Mouse (Mus musculus) hindbrain, postnatal 0 days (tissue): Measurements from ENCODE around the gene Prpf40b. TPM values are rescaled to one million over a fixed set of nuclear protein-coding genes. Genes with fewer than 3 reads are reported as not detected.
A peak's percentile ranks its signal among the peaks of the same experiment; 100 is the strongest.

Source experiments
- ATAC-seq: fragments of 200-750 bp; cut with Nextera tagmentation; 2 replicates; pipeline ENCODE4 v1.8.0; 2017; ENCODE audit warnings: mild to moderate bottlenecking, moderate TSS enrichment, moderate library complexity
- DNase-seq: peaks from one replicate; pipeline ENCODE4 v3.0.0-alpha.2; 2015; ENCODE audit warnings: low spot score
- H3K27ac ChIP-seq: fragments of 300-500 bp; sonication (generic); 2 replicates; pipeline ENCODE4 v1.5.1; 2014; ENCODE audit warnings: mild to moderate bottlenecking
- H3K27me3 ChIP-seq: fragments of 300-500 bp; sonication (generic); 2 replicates; pipeline ENCODE4 v1.6.1; 2014; ENCODE audit warnings: low read length, mixed read lengths; ENCODE audit not compliant: insufficient read depth
- H3K36me3 ChIP-seq: fragments of 300-500 bp; sonication (generic); 2 replicates; pipeline ENCODE4 v1.6.1; 2014; ENCODE audit warnings: low read length, mixed read lengths; ENCODE audit not compliant: insufficient read depth
- H3K4me1 ChIP-seq: fragments of 300-500 bp; sonication (generic); 2 replicates; pipeline ENCODE4 v1.6.1; 2014; ENCODE audit warnings: antibody characterized with exemption, low read length, mixed read lengths; ENCODE audit not compliant: insufficient read depth
- H3K4me2 ChIP-seq: fragments of 300-500 bp; sonication (generic); 2 replicates; pipeline ENCODE4 v1.6.1; 2014; ENCODE audit warnings: low read depth, mild to moderate bottlenecking, low read length, moderate library complexity, mixed read lengths
- H3K4me3 ChIP-seq: fragments of 300-500 bp; sonication (generic); 2 replicates; pipeline ENCODE4 v1.5.1; 2014; ENCODE audit warnings: low read length
- H3K9ac ChIP-seq: fragments of 300-500 bp; sonication (generic); replicated peaks from 2 replicates; pipeline ENCODE4 v1.6.1; 2014; ENCODE audit warnings: mild to moderate bottlenecking, low read length, moderate library complexity, mixed read lengths
- H3K9me3 ChIP-seq: fragments of 300-500 bp; sonication (generic); 2 replicates; pipeline ENCODE4 v1.6.1; 2016; ENCODE audit warnings: low read length, mixed read lengths
- CTCF ChIP-seq: IDR thresholded peaks from 2 replicates; pipeline ENCODE4 v1.5.1; 2016; ENCODE audit warnings: antibody characterized with exemption, control low read depth, low read depth
- WGBS: fragments of 180-500 bp; shearing (Covaris S2); extraction: QIAGEN DNeasy Blood & Tissue Kit; methylation state at CpG from one replicate; pipeline ENCODE4 v1.1.7; 2014; 5-methylcytosine and 5-hydroxymethylcytosine counted together
- polyA plus RNA-seq: library from polyadenylated mRNA; unstranded; fragments of >200 nt; fragmentation: Nextera tagmentation; extraction: Ambion mirVana; gene quantifications from 2 replicates; pipeline ENCODE4 v1.2.1, GENCODE M21; 2015
- total RNA-seq: library from RNA; depleted of rRNA; stranded (reverse); fragments of >200 nt; gene quantifications from 2 replicates; pipeline ENCODE4 v1.2.3, GENCODE M21; 2014

Gene Prpf40b
- total and polyA plus RNA-seq, 2 experiments from 2014 or later, result 94.2 to 101 TPM

- Histone ChIP-seq H3K9ac (no peak overlapping the region), H3K27ac (peak overlapping the region; percentile 22; the same call in 1 of the 2 replicates), H3K4me3 (0 out of 2 replicates have a peak overlapping the region, but pooled peaks have one; percentile 13), H3K4me1 (0 out of 2 replicates have a peak, but pooled peaks cover 4% of the 10 kb centered on the region), H3K27me3 (no peaks in the 10 kb centered on the region), H3K4me2 (peak overlapping the region; percentile 50), H3K9me3 (no peaks in the 10 kb centered on the region), H3K36me3 (no peaks in the 10 kb centered on the region)
- TF ChIP-seq CTCF, result no peak
- ATAC-seq (peak; percentile 49; the same call in 1 of the 2 replicates), DNase-seq (peak; percentile 66)
- WGBS, result 2% methylated on average over 7 of the region's 10 CpGs
These were observed 35.1 kb upstream of the Prpf40b start for GRCm38 (mm10) chr15:99259730-99260252.

DNA sequence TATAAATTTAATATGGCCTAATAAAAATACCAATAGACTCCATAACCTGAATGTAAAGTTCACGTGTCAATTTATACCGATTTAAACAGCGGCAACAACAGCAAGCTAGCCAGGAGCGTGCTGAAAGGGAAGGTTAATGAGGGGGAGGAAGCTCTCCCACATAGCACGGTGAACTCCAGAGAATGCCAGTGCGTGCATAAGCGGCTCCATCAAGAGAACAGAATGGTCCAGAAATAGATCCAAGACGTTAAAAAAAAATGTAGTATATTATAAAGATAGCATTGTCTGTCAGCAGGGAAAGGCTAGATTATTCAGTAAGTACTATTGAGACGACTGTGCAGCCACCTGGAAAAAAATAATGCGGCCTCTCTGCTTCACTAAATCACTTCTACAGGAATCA is 32.2 kb upstream of the Prpf40b start:
- no peaks in the 10 kb centered on the region for H3K9me3 ChIP-seq
- H3K4me2 ChIP-seq, result no peak overlapping the region
- H3K27me3 ChIP-seq, result no peaks in the 10 kb centered on the region
- H3K4me3 ChIP-seq, result no peak overlapping the region
- no peaks in the 10 kb centered on the region for H3K36me3 ChIP-seq
- H3K4me1 ChIP-seq, result 0 out of 2 replicates have a peak, but pooled peaks cover 4% of the 10 kb centered on the region
- no peak for TF ChIP-seq CTCF
- no peak for DNase-seq
- no peak for ATAC-seq
- no peak overlapping the region for H3K9ac ChIP-seq
- no peak overlapping the region for H3K27ac ChIP-seq
- 47% methylated on average over 10 of the region's 10 CpGs for WGBS

GRCm38 (mm10) chr15:99264363-99264762 is 30.5 kb upstream of the Prpf40b start:
- ATAC-seq, result no peak
- Histone ChIP-seq H3K9ac (no peak overlapping the region), H3K4me3 (no peak overlapping the region), H3K27me3 (no peaks in the 10 kb centered on the region), H3K4me1 (0 out of 2 replicates have a peak, but pooled peaks cover 4% of the 10 kb centered on the region), H3K27ac (no peak overlapping the region), H3K36me3 (no peaks in the 10 kb centered on the region), H3K4me2 (no peak overlapping the region), H3K9me3 (no peaks in the 10 kb centered on the region)
- 85% methylated on average over 2 of the region's 2 CpGs for WGBS
- no peak for DNase-seq
- no peak for TF ChIP-seq CTCF

GRCm38 (mm10) chr15:99265679-99266078 is 29.2 kb upstream of the Prpf40b start:
- Histone ChIP-seq H3K9ac (no peak overlapping the region), H3K27ac (no peak overlapping the region), H3K4me2 (no peak overlapping the region), H3K9me3 (no peaks in the 10 kb centered on the region), H3K4me3 (no peak overlapping the region), H3K36me3 (no peaks in the 10 kb centered on the region), H3K4me1 (no peaks in the 10 kb centered on the region), H3K27me3 (no peaks in the 10 kb centered on the region)
- peak; percentile 83 for TF ChIP-seq CTCF
- ATAC-seq (peak; percentile 58), DNase-seq (peak; percentile 88)
- WGBS, result 15% methylated on average over 4 of the region's 4 CpGs

DNA sequence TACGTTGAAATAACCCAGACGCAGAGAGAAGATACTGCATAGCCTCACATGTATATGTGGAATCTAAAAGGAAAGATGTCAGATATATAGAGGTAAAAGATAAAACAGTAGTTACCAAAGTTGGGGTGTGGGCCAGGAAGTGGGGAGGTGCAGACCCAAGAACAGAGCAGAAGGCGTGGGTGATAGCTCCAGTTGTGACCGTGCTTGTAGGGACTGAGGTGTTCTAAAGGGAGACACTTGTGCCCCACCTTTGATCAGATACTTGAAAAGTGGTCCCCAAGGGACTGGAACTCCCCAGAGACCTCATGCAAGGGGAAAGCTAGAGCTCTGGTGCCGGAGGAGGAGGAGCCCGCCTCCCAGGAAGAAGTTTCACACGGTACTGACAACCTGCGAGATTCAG is 18.8 kb upstream of the Prpf40b start:
- H3K27ac ChIP-seq, result no peak overlapping the region
- no peak for TF ChIP-seq CTCF
- no peaks in the 10 kb centered on the region for H3K4me1 ChIP-seq
- no peak overlapping the region for H3K4me2 ChIP-seq
- H3K36me3 ChIP-seq, result no peaks in the 10 kb centered on the region
- no peaks in the 10 kb centered on the region for H3K9me3 ChIP-seq
- 91% methylated on average over 8 of the region's 8 CpGs for WGBS
- ATAC-seq, result no peak
- H3K4me3 ChIP-seq, result no peak overlapping the region
- DNase-seq, result no peak
- H3K9ac ChIP-seq, result no peak overlapping the region
- H3K27me3 ChIP-seq, result no peaks in the 10 kb centered on the region

DNA sequence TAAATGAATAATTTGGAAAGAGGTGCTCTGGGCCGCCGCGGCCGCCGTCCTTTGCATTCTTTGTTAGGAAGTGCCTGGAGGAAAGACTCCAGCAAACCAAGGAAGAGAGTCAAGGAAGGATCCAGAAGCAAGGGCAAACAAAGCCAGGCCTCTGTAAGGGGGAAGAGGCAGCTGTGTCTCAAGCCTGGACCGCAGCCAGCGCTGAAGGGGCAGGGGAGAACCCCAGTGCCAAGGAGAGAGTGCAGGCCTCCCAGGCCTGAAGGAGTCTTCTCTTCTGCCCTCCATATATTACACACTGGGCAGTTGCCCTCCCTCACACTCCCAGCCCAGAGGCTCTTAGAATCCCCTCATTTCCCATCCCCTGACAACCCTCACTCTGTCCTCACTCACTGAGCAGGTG is 16.6 kb upstream of the Prpf40b start:
- no peaks in the 10 kb centered on the region for H3K9me3 ChIP-seq
- no peak overlapping the region for H3K27ac ChIP-seq
- H3K4me3 ChIP-seq, result no peak overlapping the region
- DNase-seq (no peak), ATAC-seq (no peak)
- no peak overlapping the region for H3K4me2 ChIP-seq
- no peak for TF ChIP-seq CTCF
- no peaks in the 10 kb centered on the region for H3K27me3 ChIP-seq
- no peaks in the 10 kb centered on the region for H3K4me1 ChIP-seq
- no peak overlapping the region for H3K9ac ChIP-seq
- no peaks in the 10 kb centered on the region for H3K36me3 ChIP-seq
- 75% methylated on average over 7 of the region's 7 CpGs for WGBS

- ATAC-seq (no peak), DNase-seq (no peak)
- 69% methylated on average over 10 of the region's 10 CpGs for WGBS
These were observed 11.4 kb upstream of the Prpf40b start for GRCm38 (mm10) chr15:99283456-99283855.

More at GRCm38 (mm10) chr15:99283456-99283855, 11.4 kb upstream of the Prpf40b start:
- no peaks in the 10 kb centered on the region for H3K27me3 ChIP-seq
- H3K36me3 ChIP-seq, result no peaks in the 10 kb centered on the region
- H3K4me1 ChIP-seq, result no peaks in the 10 kb centered on the region
- no peak overlapping the region for H3K9ac ChIP-seq
- H3K9me3 ChIP-seq, result no peaks in the 10 kb centered on the region
- no peak overlapping the region for H3K27ac ChIP-seq
- TF ChIP-seq CTCF, result 0 out of 2 replicates have a peak, but pooled peaks have one; percentile 35
- no peak overlapping the region for H3K4me3 ChIP-seq
- H3K4me2 ChIP-seq, result no peak overlapping the region
